Mouse (Mus musculus) heart, postnatal 10 days (tissue): ENCODE results near the gene Prrt4. TPM values are rescaled to one million over a fixed set of nuclear protein-coding genes. Genes with fewer than 3 reads are reported as not detected.
"Not testable (repeated sequence)": the region's sequence is repeated elsewhere in the genome, so short reads cannot be mapped to it uniquely, and the experiment has no call there.

Experiments
- DNase-seq, 2 experiments: peaks; one replicate each; pipeline ENCODE4 v3.0.0; 2021
- intact Hi-C: fragments of 180-260 bp; cut with DNase I; formaldehyde crosslinking; loops from one replicate; pipeline ENCODE4 v1.15.1; 2025
- total RNA-seq, 2 experiments: library from RNA; stranded (reverse); gene quantifications; 2 replicates each; pipeline ENCODE4 v1.2.3; 2021

Prrt4 gene
- total RNA-seq, result 1 to 10 TPM; 6.4 to 6.7 TPM

GRCm38 (mm10) chr6:29178888-29179658, at the start of gene Prrt4:
Gene Prrt4 (minus strand): TSS chr6:29179584.
- peak; percentile 64 for DNase-seq
- intact Hi-C loops, result no loop called here

GRCm38 (mm10) chr6:29217717-29218116, 38.3 kb upstream of the Prrt4 start:
- DNase-seq, intact Hi-C loops: not testable (repeated sequence)

- peak; percentile 84 for DNase-seq
- intact Hi-C loops, result no loop called here
Measured at GRCm38 (mm10) chr6:29215881-29216501, 36.6 kb upstream of the Prrt4 start, which contains the start of gene Impdh1. Gene Impdh1 (minus strand): TSS chr6:29216364.

- intact Hi-C loops, result no loop called here
- no peak for DNase-seq
Measured at GRCm38 (mm10) chr6:29215181-29215580, 35.8 kb upstream of the Prrt4 start.

GRCm38 (mm10) chr6:29214776-29215175, 35.4 kb upstream of the Prrt4 start:
- intact Hi-C loops, result no loop called here
- DNase-seq, result no peak

GRCm38 (mm10) chr6:29214245-29214644, 34.9 kb upstream of the Prrt4 start:
- DNase-seq, result peak; percentile 55 to 60
- intact Hi-C loops, result no loop called here

- intact Hi-C loops, result no loop called here
- no peak for DNase-seq
Measured at GRCm38 (mm10) chr6:29213436-29213835, 34.1 kb upstream of the Prrt4 start.

GRCm38 (mm10) chr6:29211806-29212492, 32.6 kb upstream of the Prrt4 start:
- intact Hi-C loops, result no loop called here
- DNase-seq, result peak; percentile 81 to 85

- intact Hi-C loops, result no loop called here
- no peak for DNase-seq
Measured at GRCm38 (mm10) chr6:29211146-29211545, 31.8 kb upstream of the Prrt4 start.

- intact Hi-C loops, result no loop called here
- no peak for DNase-seq
Measured at GRCm38 (mm10) chr6:29210231-29210936, 31.0 kb upstream of the Prrt4 start.

- DNase-seq, result no peak
Measured at GRCm38 (mm10) chr6:29208178-29208577, 28.8 kb upstream of the Prrt4 start.

GRCm38 (mm10) chr6:29207017-29207416, 27.6 kb upstream of the Prrt4 start:
- intact Hi-C loops, result no loop called here
- no peak for DNase-seq

More at GRCm38 (mm10) chr6:29208178-29208577, 28.8 kb upstream of the Prrt4 start:
- intact Hi-C loops, result no loop called here

- no peak for DNase-seq
Measured at GRCm38 (mm10) chr6:29206006-29206405, 26.6 kb upstream of the Prrt4 start.

GRCm38 (mm10) chr6:29204932-29205614, 25.7 kb upstream of the Prrt4 start:
- DNase-seq, result peak; percentile 68 to 83
- intact Hi-C loops, result loop anchor here (1.0 kb wide), 2 partner anchors 35 to 74 kb away; partner anchors contain the start of gene Fam71f2

More at GRCm38 (mm10) chr6:29206006-29206405, 26.6 kb upstream of the Prrt4 start:
- intact Hi-C loops, result no loop called here

GRCm38 (mm10) chr6:29203861-29204585, 24.6 kb upstream of the Prrt4 start:
- intact Hi-C loops, result no loop called here
- DNase-seq, result no peak

- DNase-seq, result no peak
- intact Hi-C loops, result no loop called here
Measured at GRCm38 (mm10) chr6:29203096-29203495, 23.7 kb upstream of the Prrt4 start.

- no peak for DNase-seq
- intact Hi-C loops, result no loop called here
Measured at GRCm38 (mm10) chr6:29201988-29202387, 22.6 kb upstream of the Prrt4 start.

- DNase-seq, result no peak
- intact Hi-C loops, result no loop called here
Measured at GRCm38 (mm10) chr6:29201341-29201740, 22.0 kb upstream of the Prrt4 start.

GRCm38 (mm10) chr6:29200496-29200895, 21.1 kb upstream of the Prrt4 start:
- intact Hi-C loops, result no loop called here
- peak in 1 of 2 experiments; percentile 3 for DNase-seq
